Mouse (Mus musculus) E14TG2a.4 (cell line): ENCODE measurements around the gene Nucb1.
"Not testable (repeated sequence)": the region's sequence is repeated elsewhere in the genome, so short reads cannot be mapped to it uniquely, and the experiment has no call there.

Experiments
- H3K27me3 ChIP-seq: 2 replicates; pipeline ENCODE4 v1.6.1; 2014; ENCODE audit warnings: low read length, control low read depth; ENCODE audit not compliant: insufficient read depth
- H3K36me3 ChIP-seq: 2 replicates; pipeline ENCODE4 v1.6.1; 2014; ENCODE audit warnings: low read length, control low read depth; ENCODE audit not compliant: insufficient read depth
- H3K4me1 ChIP-seq: replicated peaks from 2 replicates; pipeline ENCODE4 v1.6.1; 2014; ENCODE audit warnings: low read depth, low read length, control low read depth
- H3K4me3 ChIP-seq: replicated peaks from 2 replicates; pipeline ENCODE4 v1.5.1; 2014; ENCODE audit warnings: mild to moderate bottlenecking, low read length
- H3K9me3 ChIP-seq: 2 replicates; pipeline ENCODE4 v1.6.1; 2014; ENCODE audit warnings: low read length, control low read depth
- CTCF ChIP-seq: conservative IDR thresholded peaks from 2 replicates; pipeline ENCODE4 v1.5.1; 2014; ENCODE audit warnings: low read length
- NANOG ChIP-seq: IDR thresholded peaks from 2 replicates; pipeline ENCODE4 v1.6.1; 2014; ENCODE audit warnings: borderline replicate concordance, low read length, mixed read lengths
- POU5F1 ChIP-seq: IDR thresholded peaks from 2 replicates; pipeline ENCODE4 v1.6.1; 2014; ENCODE audit warnings: low read length, borderline replicate concordance

The Nucb1 gene

GRCm38 (mm10) chr7:45549641-45550436, 39.6 kb upstream of the Nucb1 start:
- TF ChIP-seq NANOG: no peak
- no peak for TF ChIP-seq CTCF
- TF ChIP-seq POU5F1: no peak
- H3K36me3 ChIP-seq: no peaks in the 10 kb centered on the region
- peaks cover 68% of the 10 kb centered on the region for H3K4me1 ChIP-seq
- peak overlapping the region; percentile 74 for H3K4me3 ChIP-seq
- no peaks in the 10 kb centered on the region for H3K9me3 ChIP-seq
- H3K27me3 ChIP-seq: no peaks in the 10 kb centered on the region

GRCm38 (mm10) chr7:45544525-45544924, 34.3 kb upstream of the Nucb1 start:
- H3K36me3 ChIP-seq: no peaks in the 10 kb centered on the region
- no peaks in the 10 kb centered on the region for H3K27me3 ChIP-seq
- H3K4me3 ChIP-seq: no peak overlapping the region
- H3K9me3 ChIP-seq: no peaks in the 10 kb centered on the region; the same call in 1 of the 2 replicates
- TF ChIP-seq POU5F1 (no peak), CTCF (peak; percentile 77)
- peaks cover 45% of the 10 kb centered on the region for H3K4me1 ChIP-seq

GRCm38 (mm10) chr7:45540213-45540612, 30.0 kb upstream of the Nucb1 start:
- Histone ChIP-seq H3K4me1 (peaks cover 32% of the 10 kb centered on the region), H3K27me3 (no peaks in the 10 kb centered on the region), H3K9me3 (no peaks in the 10 kb centered on the region; the same call in 1 of the 2 replicates), H3K36me3 (no peaks in the 10 kb centered on the region), H3K4me3 (no peak overlapping the region)
- TF ChIP-seq POU5F1 (no peak), NANOG (no peak), CTCF (no peak)

- no peaks in the 10 kb centered on the region for H3K27me3 ChIP-seq
- H3K4me3 ChIP-seq: no peak overlapping the region
- H3K36me3 ChIP-seq: no peaks in the 10 kb centered on the region
- no peaks in the 10 kb centered on the region for H3K9me3 ChIP-seq
- peaks cover 43% of the 10 kb centered on the region for H3K4me1 ChIP-seq
- TF ChIP-seq POU5F1 (no peak), NANOG (no peak), CTCF (no peak)
Observed at GRCm38 (mm10) chr7:45539095-45539494, 28.9 kb upstream of the Nucb1 start.

GRCm38 (mm10) chr7:45538163-45539041, 28.2 kb upstream of the Nucb1 start:
- no peaks in the 10 kb centered on the region for H3K36me3 ChIP-seq
- no peak for TF ChIP-seq POU5F1
- TF ChIP-seq CTCF: 0 out of 2 replicates have a peak, but pooled peaks have one; percentile 16
- no peak for TF ChIP-seq NANOG
- H3K27me3 ChIP-seq: no peaks in the 10 kb centered on the region
- peak overlapping the region; percentile 82 for H3K4me3 ChIP-seq
- peaks cover 44% of the 10 kb centered on the region for H3K4me1 ChIP-seq
- H3K9me3 ChIP-seq: no peaks in the 10 kb centered on the region

- Histone ChIP-seq H3K4me1 (peaks cover 42% of the 10 kb centered on the region), H3K36me3 (no peaks in the 10 kb centered on the region), H3K4me3 (peak overlapping the region; percentile 82), H3K27me3 (no peaks in the 10 kb centered on the region), H3K9me3 (no peaks in the 10 kb centered on the region)
- TF ChIP-seq CTCF (no peak), POU5F1 (no peak), NANOG (no peak)
Observed at GRCm38 (mm10) chr7:45537602-45538001, 27.4 kb upstream of the Nucb1 start.

GRCm38 (mm10) chr7:45535676-45536075, 25.5 kb upstream of the Nucb1 start:
- Histone ChIP-seq H3K4me3 (no peak overlapping the region), H3K27me3 (no peaks in the 10 kb centered on the region), H3K9me3 (no peaks in the 10 kb centered on the region), H3K36me3 (no peaks in the 10 kb centered on the region), H3K4me1 (peaks cover 53% of the 10 kb centered on the region)
- no peak for TF ChIP-seq CTCF
- TF ChIP-seq NANOG: no peak
- no peak for TF ChIP-seq POU5F1

- H3K4me3 ChIP-seq: no peak overlapping the region
- TF ChIP-seq POU5F1 (no peak), CTCF (no peak), NANOG (no peak)
Observed at GRCm38 (mm10) chr7:45530643-45531042, 20.4 kb upstream of the Nucb1 start.

GRCm38 (mm10) chr7:45529461-45529860, 19.3 kb upstream of the Nucb1 start:
- TF ChIP-seq CTCF (no peak), POU5F1 (no peak), NANOG (no peak)
- H3K4me1 ChIP-seq: peaks cover 67% of the 10 kb centered on the region
- H3K36me3 ChIP-seq: peaks cover 8% of the 10 kb centered on the region
- H3K9me3 ChIP-seq: no peaks in the 10 kb centered on the region
- peak overlapping the region; percentile 35; the same call in 1 of the 2 replicates for H3K4me3 ChIP-seq
- no peaks in the 10 kb centered on the region for H3K27me3 ChIP-seq

More at GRCm38 (mm10) chr7:45530643-45531042, 20.4 kb upstream of the Nucb1 start:
- Histone ChIP-seq H3K9me3 (no peaks in the 10 kb centered on the region), H3K27me3 (no peaks in the 10 kb centered on the region), H3K36me3 (no peaks in the 10 kb centered on the region), H3K4me1 (peaks cover 65% of the 10 kb centered on the region)

- H3K4me1 ChIP-seq: peaks cover 80% of the 10 kb centered on the region
- not testable (repeated sequence) for H3K27me3 ChIP-seq, H3K9me3 ChIP-seq
Observed at GRCm38 (mm10) chr7:45527169-45527568, 17.0 kb upstream of the Nucb1 start.

More at GRCm38 (mm10) chr7:45527169-45527568, 17.0 kb upstream of the Nucb1 start:
- H3K4me3 ChIP-seq: not testable (repeated sequence)
- peaks cover 29% of the 10 kb centered on the region for H3K36me3 ChIP-seq
